Mouse (Mus musculus) R1 (cell line): ENCODE data around the gene Hsd17b11.
A peak's percentile ranks its signal among the peaks of the same experiment; 100 is the strongest.
"Not testable (repeated sequence)": the region's sequence is repeated elsewhere in the genome, so short reads cannot be mapped to it uniquely, and the experiment has no call there.

Source experiments
- DNase-seq: peaks from one replicate; pipeline ENCODE4 v3.0.0-alpha.2; 2018; ENCODE audit warnings: low read depth, low spot score

Hsd17b11 gene

DNA sequence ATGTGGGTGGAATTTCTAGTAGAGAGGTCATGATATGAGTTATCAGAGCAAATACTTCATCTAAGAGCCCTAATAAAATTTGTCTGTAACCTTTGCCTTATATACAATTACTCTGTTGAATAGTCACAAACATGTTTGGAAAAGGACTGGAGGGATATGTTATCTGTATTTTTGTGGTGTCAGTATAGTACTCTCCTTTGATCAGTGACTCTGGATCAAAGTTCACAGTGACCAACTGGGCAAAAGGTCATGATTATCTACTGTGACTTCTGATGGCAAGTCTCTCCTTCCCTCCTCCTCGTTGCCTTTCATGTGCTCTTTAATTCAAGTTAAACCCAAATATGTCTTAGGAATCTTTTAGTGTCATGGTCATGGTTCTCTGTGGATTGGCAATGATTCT is 14.1 kb upstream of the Hsd17b11 start:
- DNase-seq, result no peak

DNA sequence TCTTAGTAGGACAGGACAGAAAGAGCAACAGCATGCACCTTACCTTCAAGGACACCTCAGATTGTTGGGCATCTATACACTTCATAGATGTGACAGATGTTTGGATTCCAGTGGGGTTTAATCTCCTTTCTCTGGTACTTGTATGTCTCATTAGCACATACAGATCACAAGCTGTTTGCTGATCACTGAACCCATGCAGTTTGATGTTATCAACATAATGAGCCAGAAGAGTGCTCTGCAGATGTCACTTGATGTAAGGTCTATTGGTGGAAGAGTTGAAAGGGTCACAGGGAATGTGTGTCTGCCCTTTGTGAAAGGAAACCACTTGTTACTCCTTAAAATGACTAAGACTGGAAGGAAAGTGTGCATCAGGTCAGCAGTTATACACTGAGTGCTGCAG is 13.3 kb upstream of the Hsd17b11 start:
- no peak for DNase-seq

DNA sequence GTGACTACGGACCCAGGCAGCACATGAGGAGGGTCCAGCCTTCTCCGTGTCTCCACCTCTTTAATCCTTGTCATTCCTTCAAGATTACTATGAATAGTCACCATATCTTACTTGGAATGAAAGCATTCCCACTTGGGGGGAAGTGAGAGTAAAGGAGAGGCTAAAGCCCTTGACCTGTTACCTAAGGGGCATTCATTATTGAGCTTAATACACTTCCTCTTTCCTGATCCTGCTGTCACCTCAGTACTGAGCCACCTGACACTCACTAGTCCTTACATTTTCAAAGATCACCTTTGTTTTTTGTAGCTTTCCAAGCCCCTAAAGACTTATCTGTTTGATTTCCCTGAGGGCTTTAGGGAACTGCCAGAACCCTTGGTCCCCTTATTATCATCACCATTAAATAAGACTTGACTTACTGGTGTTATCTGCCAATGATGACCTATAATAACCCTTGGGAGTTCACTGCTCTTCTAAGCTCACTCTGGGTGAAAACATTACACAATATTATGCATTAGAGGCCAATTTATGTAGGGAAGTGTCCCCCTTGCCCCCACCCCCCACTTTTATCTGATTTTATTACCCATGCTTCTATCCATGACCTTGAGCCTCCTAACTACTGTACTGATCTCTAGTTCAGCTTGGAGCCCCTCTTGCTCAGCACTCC is 10.8 kb upstream of the Hsd17b11 start:
- DNase-seq, result no peak

DNA sequence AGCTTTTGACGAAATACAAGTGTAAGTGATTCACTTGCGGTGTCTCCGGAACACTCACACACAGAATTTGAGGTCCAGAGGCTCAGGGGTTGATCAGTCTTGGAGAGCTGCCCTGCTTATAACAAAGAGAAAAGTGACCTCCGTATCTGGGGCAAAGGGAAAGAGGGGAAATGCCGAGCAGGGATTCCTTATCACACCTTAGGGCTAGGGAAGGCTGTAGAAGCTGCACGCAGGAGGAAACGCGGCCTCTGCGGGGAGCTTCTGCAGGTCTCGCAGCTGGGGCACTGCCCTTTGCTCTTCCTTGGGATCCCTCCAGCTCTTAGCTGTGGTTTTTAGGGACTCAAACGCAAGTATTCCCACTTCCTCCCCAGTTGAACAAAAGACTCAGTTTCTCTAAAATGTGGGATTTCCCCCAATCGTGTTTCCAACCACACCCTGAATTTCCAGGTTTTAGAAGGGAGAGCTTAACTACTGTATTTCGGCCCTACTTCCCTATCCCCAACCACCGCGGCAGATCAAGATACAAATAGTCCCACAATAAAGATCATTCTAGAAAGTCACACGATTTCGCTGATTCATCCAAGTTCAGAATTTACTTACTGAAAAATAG is 3.6 kb upstream of the Hsd17b11 start:
- DNase-seq, result peak; percentile 47

DNA sequence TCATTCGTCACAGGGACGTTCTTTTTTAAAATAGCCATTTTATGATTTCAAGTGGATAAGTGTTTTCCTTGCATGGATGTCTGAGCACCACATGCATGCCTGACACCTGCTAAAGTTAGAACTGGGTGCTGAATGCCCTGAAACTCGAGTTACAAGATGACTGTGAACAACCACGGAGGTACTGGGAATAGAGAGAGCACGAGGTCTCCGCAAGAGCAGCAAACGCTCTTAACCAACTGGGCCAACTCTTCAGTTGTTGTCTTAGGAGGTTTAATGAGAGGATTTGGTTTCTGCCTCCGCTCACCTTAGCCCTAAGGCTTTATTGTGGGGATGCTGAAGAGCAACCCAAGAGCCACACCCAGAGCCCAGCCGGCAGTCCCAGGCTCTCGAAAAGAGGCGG is 3.0 kb upstream of the Hsd17b11 start:
- peak; percentile 41 for DNase-seq

DNA sequence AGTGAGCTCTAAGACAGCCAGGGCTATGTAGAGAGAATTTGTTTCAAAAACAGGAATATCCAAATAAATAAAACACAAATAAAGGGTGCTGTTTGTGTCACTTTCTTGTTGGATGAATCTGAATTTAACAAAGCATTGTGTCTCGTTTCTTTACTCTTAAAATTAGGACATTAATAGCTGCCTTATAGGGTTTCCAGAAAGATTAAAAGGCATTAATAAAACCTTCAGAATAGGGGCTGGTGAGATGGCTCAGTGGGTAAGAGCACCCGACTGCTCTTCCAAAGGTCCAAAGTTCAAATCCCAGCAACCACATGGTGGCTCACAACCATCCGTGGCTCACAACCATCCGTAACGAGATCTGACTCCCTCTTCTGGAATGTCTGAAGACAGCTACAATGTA is 2.5 kb upstream of the Hsd17b11 start:
- DNase-seq, result not testable (repeated sequence)

DNA sequence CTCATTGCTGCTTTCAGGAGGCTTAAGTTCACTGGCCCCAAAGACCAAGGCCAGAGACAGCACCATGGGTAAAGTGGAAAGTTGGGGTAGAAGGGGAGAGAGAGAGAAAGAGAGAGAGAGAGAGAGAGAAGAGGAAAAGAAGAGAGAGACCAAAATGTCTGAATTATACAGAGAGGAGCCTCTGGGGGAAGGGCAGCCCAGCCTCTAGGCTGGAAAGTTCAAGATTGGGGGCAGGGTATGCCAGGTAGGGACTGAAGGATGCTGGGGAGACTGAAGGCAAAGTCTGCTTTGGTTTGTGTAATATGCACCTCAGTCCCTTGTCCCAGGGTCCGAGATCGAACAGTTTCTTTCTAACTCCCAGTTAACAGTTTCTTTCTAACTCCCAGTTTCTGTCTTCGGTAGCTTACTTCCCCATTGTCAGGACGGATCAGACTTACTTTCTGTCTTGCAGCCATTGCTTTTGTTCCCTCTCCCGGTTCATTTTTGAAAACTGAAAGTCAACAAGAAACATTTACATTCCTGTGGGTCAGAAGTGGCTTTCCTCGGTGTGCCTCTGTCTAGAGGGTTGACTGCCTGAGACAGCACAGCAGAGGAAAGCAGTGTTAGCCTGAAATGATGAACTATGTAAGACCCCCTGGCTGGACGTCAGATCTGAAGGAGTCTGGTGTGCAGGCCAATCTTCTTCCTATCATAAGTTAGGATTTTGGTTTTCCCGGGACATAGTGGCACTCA is 1.7 kb upstream of the Hsd17b11 start:
- DNase-seq, result peak; percentile 33

DNA sequence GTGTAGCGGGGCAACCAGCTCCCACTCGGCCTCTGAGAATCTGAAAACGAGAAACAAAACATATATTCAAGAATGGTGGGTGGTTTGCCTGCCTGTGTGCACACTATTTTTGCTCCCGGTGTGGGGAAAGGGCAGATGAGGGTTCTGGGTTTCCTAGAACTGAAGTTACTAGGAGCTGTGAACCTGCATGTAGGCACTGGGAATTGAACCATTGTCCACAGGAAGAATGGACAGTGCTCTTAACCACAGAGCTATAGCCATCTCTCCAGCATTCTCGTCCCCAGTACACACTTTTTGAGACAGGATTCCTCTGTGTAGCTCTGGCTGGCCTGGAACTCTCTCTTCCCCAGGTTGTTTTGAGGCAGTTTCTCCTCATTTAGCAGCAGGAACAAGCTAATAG is 839 bp upstream of the Hsd17b11 start:
- no peak for DNase-seq

DNA sequence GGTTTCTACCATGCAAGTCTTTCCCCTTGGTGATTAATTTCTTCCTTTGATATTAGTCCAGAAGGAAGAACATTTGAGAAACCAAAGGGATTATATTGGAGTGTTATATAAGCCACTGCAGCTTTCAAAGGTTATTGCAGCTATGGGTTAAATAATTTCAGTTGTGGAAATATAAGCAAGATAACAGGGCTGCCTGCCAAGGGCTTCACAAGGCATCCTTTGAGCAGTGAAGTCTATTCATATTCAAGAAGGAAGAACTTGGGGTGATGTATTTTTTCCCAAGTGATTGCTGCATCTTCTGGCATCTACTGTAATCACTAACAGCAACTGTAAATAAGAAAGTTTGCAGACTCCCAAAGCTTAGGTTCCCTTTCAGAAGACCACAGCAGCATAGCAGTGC is 10.3 kb downstream of the Hsd17b11 start:
- DNase-seq, result no peak

DNA sequence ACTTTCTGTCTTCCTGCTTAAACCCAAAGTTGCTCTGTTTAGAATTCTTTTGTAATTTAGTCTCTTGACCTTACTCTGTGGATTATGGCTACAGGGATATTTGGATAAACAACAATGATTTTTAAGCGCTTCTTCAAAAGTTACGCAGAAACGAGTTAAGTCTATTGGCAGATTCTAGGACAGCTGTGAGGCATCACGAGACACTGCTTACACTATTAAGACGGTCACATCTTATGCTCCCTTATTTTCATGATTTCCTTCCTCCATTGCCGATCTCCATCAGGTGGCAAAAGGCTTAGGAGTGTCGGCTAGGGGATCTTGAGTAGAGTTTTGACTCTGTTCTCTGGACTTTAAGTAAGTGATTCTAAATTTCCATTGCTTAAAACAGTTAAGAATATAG is 11.5 kb downstream of the Hsd17b11 start:
- DNase-seq, result no peak

DNA sequence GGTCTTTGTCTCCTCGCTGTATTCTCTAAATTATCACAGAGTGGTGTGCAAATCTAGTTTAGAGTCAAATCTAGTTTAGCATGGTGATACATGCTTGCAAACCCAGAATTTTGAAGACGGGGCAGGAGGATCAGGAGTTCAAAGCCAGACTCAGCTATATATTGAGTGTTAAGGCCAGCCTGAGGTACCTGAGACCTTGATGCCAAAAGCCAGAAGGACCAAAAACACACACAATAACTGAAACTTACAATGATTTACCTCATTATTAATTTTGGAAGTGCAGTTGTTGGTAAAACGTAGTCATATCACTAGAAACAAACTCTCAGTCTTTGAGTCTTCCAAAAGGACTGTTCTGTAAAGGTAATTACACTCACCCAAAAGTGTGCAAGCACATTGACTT is 12.3 kb downstream of the Hsd17b11 start:
- DNase-seq, result no peak

DNA sequence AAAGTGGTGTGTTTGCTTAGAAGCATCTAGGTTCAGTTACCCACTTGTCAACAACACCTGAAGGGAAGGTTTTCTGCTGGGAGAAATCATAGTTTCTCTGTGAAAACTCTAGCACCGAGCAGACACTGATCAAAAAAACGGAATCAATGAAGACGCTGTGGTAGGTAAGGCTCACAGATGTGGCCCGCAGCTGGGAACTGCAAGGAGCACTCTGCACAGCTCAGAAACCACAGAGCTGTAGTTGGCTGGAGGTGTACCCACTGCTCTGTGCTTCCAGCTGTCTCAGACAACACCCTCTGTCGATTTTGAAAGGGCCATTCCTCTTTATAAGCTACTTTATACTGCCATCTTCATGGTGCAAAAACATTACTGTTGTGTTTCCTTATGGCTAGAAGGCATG is 13.9 kb downstream of the Hsd17b11 start:
- DNase-seq, result no peak

DNA sequence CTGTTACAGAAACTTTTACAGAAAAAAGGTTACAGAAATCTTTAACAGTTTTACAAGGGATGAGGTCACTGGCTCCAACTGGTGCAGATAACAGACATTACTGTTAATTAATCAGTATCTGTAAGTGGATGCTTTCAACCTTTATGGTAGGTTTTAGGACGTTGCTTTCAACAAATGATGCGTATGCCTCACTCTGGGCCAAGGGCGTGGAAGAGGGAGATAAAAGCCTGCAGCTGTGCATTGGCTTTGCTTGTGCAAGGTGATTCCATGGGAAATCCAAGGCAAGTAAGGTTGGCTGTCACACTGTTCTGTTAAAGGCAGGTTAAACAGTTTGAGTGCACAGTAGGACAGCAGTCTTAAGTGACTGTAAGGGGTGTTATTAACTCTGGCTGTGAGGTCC is 14.9 kb downstream of the Hsd17b11 start:
- DNase-seq, result no peak

DNA sequence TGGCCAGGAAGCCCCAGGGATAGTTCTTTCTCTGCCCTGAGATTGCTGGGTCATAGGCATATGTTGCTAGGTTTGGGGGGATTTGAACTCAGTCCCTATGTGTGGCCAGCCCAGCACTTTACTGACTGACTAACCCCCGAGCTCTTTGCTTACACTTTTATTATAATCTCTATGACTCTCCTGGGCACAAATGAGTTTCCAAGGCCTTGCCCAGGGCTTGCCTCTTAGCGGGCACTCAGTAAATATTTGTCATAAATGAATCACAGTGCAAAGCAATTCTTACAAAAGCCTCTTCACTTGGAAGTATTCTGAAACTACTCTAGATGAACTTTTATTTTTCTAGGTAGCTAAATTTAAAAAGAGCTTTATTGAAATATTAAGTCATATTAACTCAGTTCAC is 17.8 kb downstream of the Hsd17b11 start:
- DNase-seq, result no peak

DNA sequence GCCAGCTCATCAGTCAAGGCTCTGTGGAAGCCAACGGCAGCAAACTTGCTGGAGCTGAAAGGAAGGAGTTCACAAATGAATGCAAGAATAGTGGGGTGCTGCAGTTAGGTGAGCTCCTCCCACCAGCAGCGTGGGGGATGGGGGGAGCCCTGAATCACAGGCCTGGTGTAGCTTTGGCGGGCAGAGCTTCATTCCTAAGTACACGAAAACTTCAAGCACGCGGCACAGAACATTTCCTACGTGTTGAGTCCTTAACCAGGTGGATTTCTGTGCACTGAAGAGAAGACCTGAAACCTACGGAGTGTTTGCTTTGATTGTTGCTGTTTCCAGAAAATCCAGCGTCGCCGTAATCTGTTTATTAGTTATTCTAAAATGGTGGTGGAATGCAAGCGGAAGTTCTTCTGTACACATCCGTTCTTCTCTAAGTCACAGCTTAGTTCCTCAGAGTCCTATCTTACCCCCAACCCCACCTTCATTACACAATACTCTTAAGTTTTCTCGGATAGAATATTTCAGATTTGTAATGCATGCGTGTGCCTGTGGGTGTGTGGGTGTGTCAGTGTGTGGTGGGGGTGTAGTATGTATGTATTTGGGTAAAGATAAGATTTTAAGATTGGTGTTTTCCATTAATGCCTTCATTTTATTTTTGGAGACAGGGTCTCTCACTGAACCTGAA is 18.3 kb downstream of the Hsd17b11 start:
- no peak for DNase-seq

DNA sequence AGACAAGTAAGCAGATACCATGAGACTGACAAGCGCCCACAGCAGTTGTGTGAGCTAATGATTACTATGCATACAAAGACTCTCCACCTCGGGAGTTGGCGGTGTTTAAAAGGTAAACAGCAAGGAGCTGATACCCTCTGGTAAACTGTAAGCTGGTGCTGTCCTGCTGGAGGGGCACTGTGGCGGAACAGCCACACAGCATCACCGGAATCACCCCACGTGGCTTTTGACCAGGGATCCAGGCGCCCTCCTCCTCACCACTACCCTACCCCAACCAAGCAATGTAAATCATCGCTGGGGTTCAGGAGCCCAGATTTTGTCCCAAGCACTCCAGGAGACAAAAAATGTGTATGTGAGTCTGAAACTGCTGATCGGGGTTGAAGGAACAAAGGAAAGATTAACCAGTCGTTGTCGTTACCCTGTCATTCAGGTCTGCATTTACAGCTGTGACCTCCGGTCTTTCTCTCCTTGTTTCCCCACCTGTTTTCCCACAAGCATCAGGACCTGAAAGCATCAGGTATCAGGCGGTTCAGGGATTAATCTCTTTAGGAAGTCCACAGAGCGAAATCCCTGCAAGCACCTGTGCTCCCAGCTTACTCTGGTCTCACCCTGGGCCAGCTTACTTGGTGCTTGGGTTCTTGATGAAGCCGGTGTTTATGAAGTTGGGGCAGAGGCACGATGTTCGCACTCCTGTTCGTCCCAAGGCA is 19.0 kb downstream of the Hsd17b11 start:
- DNase-seq, result peak; percentile 83

DNA sequence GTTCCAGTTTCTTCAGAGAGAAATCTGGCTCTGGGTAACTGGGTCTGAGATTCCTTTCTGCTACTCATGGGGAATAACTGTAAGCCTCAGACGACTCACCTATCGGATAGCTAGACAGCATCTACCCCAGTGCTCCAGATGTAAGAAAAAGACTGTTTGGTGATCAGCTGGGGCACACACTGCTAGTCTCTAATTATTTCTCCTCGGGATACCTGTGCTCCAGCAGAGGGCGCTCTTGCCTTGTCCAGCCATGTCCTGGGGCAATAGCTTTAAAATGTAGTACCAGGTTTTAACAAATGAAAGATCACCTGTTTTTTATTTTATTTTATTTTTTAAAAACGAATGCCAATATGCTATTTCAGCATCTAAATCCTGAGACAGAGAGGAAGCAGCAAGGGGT is 22.0 kb downstream of the Hsd17b11 start:
- peak; percentile 76 for DNase-seq

DNA sequence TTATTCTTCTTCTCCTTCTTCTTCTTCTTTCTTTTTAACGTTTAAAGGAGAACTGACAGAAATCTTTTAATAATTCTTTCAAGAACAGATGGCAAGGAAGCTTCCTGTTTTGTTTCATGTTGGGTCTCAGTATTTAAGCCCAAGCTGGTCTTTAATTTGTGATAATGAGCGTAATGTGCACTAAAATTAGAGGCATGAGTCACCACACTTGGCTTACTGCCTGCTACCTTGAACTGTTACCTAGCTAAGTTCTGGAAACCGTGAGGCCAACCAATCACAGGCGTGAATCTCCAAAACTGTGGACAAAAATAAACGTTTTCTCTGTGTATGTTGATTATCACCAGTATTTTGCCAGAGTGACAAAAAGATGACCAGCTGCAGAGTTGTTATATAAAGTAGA is 23.0 kb downstream of the Hsd17b11 start:
- DNase-seq, result no peak

DNA sequence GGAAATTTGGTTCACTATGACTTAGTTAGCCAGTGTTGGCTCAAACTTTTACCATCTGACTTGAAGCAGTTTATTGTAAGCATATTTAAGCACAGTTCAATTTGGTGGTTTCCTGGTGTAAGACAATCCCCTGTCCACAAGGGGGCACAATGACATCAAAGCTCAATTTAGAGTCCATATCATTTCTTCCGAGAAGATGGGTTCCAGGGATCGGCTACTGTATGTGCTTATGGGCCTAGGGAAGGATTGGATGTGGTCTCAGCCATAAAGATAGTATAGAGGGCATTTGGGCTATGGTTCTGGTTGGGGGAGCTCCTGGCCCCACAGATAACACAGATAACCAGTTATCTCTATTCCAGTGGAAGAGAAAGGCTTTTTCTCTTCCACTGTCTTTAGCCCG is 26.5 kb downstream of the Hsd17b11 start:
- DNase-seq, result peak; percentile 70

DNA sequence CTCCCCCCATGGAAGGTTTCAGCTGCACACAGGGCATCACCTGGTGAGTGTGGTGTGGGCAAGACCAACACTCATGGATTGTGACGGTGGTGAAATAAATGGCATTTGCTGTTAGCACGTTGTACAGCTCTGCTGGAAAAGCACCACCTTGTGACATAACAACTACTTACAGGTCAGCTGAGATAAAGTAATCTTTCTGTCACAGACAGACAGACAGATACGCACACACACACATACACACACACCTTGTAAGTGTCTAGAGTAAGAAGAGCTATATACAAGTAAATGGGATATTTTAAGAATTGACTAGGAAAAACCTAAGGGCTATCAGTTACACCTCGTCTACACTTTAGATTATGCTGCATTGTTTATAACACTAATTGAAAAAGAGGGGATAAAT is 27.1 kb downstream of the Hsd17b11 start:
- no peak for DNase-seq

DNA sequence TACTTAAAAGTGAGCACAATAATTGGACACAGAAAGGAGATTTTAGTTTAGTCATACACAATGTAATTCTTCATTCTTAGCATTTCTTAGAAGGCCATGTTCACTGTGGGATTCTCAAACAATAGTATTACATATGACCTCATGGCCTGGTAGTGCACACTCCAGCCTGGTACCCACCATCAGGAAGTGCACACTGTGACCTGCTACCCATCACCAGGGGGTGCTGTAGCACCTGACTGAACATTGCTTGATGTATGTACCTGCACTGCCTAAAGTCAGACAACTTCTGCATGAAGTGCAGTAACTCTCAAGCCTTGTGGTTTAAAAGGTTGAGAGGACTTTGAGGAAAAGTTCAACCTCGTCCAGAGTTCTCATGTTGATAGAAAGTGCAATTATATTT is 28.1 kb downstream of the Hsd17b11 start:
- peak; percentile 49 for DNase-seq

DNA sequence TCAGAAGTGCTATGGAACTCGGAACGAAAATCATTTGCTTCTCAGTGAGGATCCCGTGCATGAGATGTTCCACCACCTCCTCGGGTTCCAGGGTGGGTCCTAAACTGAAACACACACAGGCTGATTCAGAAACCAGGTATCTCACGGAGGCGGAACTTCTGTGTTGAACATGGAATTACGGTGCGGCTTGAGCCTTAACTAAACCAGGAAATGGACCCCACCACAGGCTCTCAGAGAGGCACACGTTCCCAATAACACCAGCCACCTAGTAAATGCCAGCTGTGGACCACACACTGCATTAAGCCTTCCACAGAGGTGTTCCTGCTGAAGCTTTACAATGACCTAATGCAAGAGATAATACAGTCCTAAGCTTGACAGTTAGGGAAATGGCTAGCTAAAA is 28.9 kb downstream of the Hsd17b11 start:
- no peak for DNase-seq
